Mouse (Mus musculus): ENCODE measurements at regions not wholly inside any gene's neighbourhood (a gene's known extent, or its start where the extent isn't known, plus 50 kb on each side); places are given as distances from the start of the nearest gene placed in this dataset.

DNA sequence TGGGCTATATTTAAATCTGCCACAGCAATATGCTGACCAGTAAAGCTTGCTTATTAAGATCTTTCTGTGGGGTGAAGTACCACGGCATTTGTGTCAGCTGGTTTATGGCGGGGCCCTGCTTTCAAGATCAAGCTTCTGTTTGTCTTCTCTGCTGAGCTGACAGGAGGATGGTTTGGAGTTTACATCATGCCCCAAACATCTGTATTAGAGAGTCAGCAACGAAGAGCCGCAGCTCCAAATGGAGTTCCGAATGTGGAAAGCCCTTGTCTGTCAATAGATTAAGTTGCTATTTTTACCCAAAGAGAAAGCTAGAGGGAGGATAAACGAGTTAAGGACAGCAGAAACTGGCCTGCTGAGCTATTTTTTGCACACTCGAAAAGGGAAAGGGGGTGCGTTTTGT lies 463.8 kb downstream of the Cd83 start:
- no peak overlapping the region for H3K4me2 ChIP-seq (ENCODE audit: low read depth, low read length)
- no peaks in the 10 kb centered on the region for H3K9me3 ChIP-seq (ENCODE audit: control insufficient read depth, low read length)
- H3K27ac ChIP-seq (ENCODE audit: low read length), result peak overlapping the region; percentile 33; the same call in 1 of the 2 replicates
- 18% methylated on average over 8 of the region's 8 CpGs for WGBS
- 0 out of 2 replicates have a peak, but pooled peaks have one; percentile 36 for ATAC-seq
- H3K36me3 ChIP-seq (ENCODE audit: control insufficient read depth, insufficient read depth, low read length), result no peaks in the 10 kb centered on the region
- no peak overlapping the region for H3K9ac ChIP-seq (ENCODE audit: low read depth, low read length)
- no peaks in the 10 kb centered on the region for H3K27me3 ChIP-seq (replicated peaks; ENCODE audit: control insufficient read depth, insufficient read depth, low read length)
- no peak overlapping the region for H3K4me3 ChIP-seq (ENCODE audit: low read length)
- peaks cover 4% of the 10 kb centered on the region; the same call in 1 of the 2 replicates for H3K4me1 ChIP-seq (ENCODE audit: control insufficient read depth, insufficient read depth, low read length)

DNA sequence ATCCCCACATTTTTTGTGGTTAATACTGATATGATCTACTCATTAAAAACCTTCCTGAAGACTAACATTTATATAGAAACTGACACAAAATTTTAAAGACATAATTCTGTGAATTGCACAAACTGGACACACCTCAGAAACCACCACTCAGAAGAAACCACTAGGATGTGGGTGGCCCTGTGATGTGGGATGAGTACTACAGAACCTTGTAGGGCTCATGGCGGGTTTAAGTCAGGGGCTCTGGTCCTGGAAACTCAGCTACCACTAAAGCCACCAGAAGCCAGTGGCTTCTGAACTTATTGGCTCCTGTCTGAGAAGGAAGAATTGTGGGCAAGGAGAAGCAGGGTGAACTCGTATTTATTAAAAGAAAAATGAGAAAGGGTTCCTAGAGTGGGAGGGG lies 464.5 kb downstream of the Cd83 start:
- no peaks in the 10 kb centered on the region for H3K9me3 ChIP-seq (ENCODE audit: control insufficient read depth, low read length)
- H3K9ac ChIP-seq (ENCODE audit: low read depth, low read length), result no peak overlapping the region
- H3K4me3 ChIP-seq (ENCODE audit: low read length), result no peak overlapping the region
- no peaks in the 10 kb centered on the region for H3K27me3 ChIP-seq (replicated peaks; ENCODE audit: control insufficient read depth, insufficient read depth, low read length)
- 77% methylated on average over 2 of the region's 2 CpGs for WGBS
- no peak overlapping the region for H3K27ac ChIP-seq (ENCODE audit: low read length)
- H3K4me2 ChIP-seq (ENCODE audit: low read depth, low read length), result no peak overlapping the region
- no peaks in the 10 kb centered on the region for H3K36me3 ChIP-seq (ENCODE audit: control insufficient read depth, insufficient read depth, low read length)
- ATAC-seq, result no peak
- H3K4me1 ChIP-seq (ENCODE audit: control insufficient read depth, insufficient read depth, low read length), result peaks cover 4% of the 10 kb centered on the region; the same call in 1 of the 2 replicates

DNA sequence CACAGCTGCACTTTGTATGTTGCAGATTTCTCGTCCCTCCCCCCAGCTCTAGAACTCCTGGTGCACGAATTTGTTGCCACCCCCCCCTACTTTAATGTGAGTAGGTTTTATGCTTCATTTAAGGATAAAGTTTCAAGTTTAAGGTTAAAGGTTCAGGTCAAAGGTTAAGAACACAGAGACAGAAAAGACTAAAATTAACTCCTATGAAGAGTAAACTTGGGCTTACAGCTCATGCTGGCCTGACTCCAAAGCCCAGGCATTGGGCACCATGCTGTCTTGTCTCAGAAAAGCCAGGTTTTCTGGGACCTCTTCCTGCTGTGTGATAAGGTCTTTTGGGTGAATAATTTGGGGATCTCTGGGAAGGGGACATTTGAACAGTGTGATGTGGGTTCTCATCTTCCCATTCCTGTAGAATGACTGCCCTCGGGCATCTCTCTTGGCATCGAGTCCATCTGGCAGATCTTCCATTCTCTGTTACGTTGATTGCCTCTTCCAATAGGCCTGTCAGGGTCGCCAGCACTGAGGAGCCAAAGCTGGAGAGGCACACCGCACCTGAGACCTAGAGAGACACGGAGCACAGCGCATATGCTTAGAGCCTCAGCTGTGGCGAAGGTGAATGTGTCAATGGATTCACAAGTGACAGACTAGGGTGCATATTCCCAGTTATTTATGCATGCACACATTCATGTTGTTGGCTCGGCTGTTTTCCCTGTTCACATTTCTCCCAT lies 466.1 kb downstream of the Cd83 start:
- Histone ChIP-seq H3K4me2 (ENCODE audit: low read depth, low read length) (no peak overlapping the region), H3K9ac (ENCODE audit: low read depth, low read length) (no peak overlapping the region), H3K27ac (ENCODE audit: low read length) (no peak overlapping the region), H3K4me3 (ENCODE audit: low read length) (no peak overlapping the region), H3K9me3 (ENCODE audit: control insufficient read depth, low read length) (no peaks in the 10 kb centered on the region), H3K27me3 (replicated peaks; ENCODE audit: control insufficient read depth, insufficient read depth, low read length) (no peaks in the 10 kb centered on the region), H3K36me3 (ENCODE audit: control insufficient read depth, insufficient read depth, low read length) (no peaks in the 10 kb centered on the region), H3K4me1 (ENCODE audit: control insufficient read depth, insufficient read depth, low read length) (peaks cover 4% of the 10 kb centered on the region; the same call in 1 of the 2 replicates)
- WGBS, result 84% methylated on average over 11 of the region's 11 CpGs
- no peak for ATAC-seq

DNA sequence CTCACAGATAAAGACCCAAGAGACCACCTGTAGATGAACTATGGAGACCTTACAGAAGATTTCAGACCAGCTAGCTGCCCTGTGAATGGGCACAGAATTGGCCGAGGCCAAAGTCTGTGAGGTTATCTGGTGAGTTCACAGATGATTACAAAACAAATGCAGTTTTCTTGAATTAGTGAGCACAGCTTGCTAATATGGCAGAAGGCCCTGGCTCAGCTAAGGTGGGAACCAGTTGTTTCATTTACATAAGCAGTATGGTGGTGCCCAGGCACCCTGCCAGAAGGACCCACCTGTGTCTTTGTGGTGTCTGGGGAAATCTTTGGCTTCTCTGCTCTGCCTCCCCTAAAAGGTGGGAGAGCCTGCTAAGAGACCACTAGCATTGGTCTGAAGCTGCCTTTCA lies 466.9 kb downstream of the Cd83 start:
- Histone ChIP-seq H3K4me1 (ENCODE audit: control insufficient read depth, insufficient read depth, low read length) (peaks cover 4% of the 10 kb centered on the region; the same call in 1 of the 2 replicates), H3K4me2 (ENCODE audit: low read depth, low read length) (no peak overlapping the region), H3K9me3 (ENCODE audit: control insufficient read depth, low read length) (no peaks in the 10 kb centered on the region), H3K27me3 (replicated peaks; ENCODE audit: control insufficient read depth, insufficient read depth, low read length) (no peaks in the 10 kb centered on the region), H3K4me3 (ENCODE audit: low read length) (no peak overlapping the region), H3K9ac (ENCODE audit: low read depth, low read length) (no peak overlapping the region), H3K36me3 (ENCODE audit: control insufficient read depth, insufficient read depth, low read length) (no peaks in the 10 kb centered on the region), H3K27ac (ENCODE audit: low read length) (no peak overlapping the region)
- no peak for ATAC-seq
- 86% methylated on average over 1 of the region's 1 CpGs for WGBS

DNA sequence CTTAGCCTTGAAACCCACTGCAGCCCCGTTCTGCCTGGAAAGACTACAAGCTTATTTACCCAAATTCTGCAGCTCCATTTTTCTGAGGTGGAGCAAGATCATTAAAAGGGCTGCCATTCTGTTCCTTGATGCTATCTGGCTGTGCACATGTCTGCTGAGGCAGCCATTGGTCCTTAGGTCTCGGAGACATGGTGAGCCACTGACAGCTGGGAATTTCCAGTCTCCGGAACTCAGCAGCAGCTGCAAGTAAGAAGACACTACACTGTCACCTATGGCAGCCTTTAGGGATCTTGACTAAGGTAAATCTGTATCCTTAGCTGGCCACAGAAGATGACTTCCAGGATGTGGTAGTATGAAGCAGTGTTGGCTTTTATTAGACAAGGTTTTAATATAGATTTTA lies 467.9 kb downstream of the Cd83 start:
- Histone ChIP-seq H3K9ac (ENCODE audit: low read depth, low read length) (no peak overlapping the region), H3K27me3 (replicated peaks; ENCODE audit: control insufficient read depth, insufficient read depth, low read length) (no peaks in the 10 kb centered on the region), H3K4me2 (ENCODE audit: low read depth, low read length) (no peak overlapping the region), H3K27ac (ENCODE audit: low read length) (no peak overlapping the region), H3K9me3 (ENCODE audit: control insufficient read depth, low read length) (no peaks in the 10 kb centered on the region), H3K4me1 (ENCODE audit: control insufficient read depth, insufficient read depth, low read length) (peaks cover 4% of the 10 kb centered on the region; the same call in 1 of the 2 replicates), H3K36me3 (ENCODE audit: control insufficient read depth, insufficient read depth, low read length) (no peaks in the 10 kb centered on the region), H3K4me3 (ENCODE audit: low read length) (no peak overlapping the region)
- ATAC-seq, result no peak
- 75% methylated on average over 3 of the region's 3 CpGs for WGBS

DNA sequence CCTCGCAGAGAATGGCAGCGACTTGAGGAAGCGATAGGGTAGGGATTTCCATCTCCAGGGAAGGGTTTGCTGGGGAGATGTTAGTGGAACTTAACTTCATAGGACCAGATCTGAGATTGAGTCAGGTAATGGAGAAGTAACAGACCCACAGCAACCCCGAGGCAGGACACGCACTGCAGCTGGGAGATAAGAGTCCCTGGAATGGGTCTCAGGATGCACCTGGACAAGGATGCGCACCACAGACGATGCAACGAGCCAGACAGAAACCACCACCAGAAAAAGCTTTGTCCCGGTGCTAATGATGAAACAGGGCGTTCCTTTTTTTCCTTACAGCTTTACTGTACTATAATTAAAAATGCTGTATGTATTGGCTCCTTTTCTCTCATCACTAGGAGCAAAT lies 470.9 kb upstream of the Jarid2 start:
- Histone ChIP-seq H3K9ac (ENCODE audit: low read depth, low read length) (no peak overlapping the region), H3K27me3 (replicated peaks; ENCODE audit: control insufficient read depth, insufficient read depth, low read length) (no peaks in the 10 kb centered on the region), H3K36me3 (ENCODE audit: control insufficient read depth, insufficient read depth, low read length) (no peaks in the 10 kb centered on the region), H3K9me3 (ENCODE audit: control insufficient read depth, low read length) (no peaks in the 10 kb centered on the region), H3K27ac (ENCODE audit: low read length) (no peak overlapping the region), H3K4me1 (ENCODE audit: control insufficient read depth, insufficient read depth, low read length) (0 out of 2 replicates have a peak, but pooled peaks cover 2% of the 10 kb centered on the region), H3K4me3 (ENCODE audit: low read length) (no peak overlapping the region), H3K4me2 (ENCODE audit: low read depth, low read length) (no peak overlapping the region)
- WGBS, result 79% methylated on average over 10 of the region's 10 CpGs
- no peak for ATAC-seq

DNA sequence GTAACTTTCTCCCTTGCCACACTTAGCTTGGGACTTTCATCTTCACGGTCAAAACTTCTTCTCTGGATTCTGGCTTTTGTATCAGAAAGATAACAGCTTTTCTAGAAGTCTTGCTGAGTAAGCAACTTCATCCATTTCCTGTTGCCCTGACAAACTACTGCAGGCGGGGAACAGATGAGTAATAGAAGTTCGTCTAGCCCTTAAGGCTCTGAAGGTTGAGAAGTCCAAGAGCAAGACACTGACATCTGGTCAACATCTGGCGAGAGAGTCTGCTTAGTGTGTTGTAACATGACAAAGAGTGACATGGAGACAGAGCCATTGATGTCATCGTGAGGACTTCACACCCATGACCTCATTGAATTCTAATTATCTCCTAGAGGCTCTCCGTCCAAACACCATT lies 469.2 kb upstream of the Jarid2 start:
- H3K9ac ChIP-seq (ENCODE audit: low read depth, low read length), result no peak overlapping the region
- H3K36me3 ChIP-seq (ENCODE audit: control insufficient read depth, insufficient read depth, low read length), result no peaks in the 10 kb centered on the region
- 59% methylated on average over 6 of the region's 6 CpGs for WGBS
- H3K4me1 ChIP-seq (ENCODE audit: control insufficient read depth, insufficient read depth, low read length), result 0 out of 2 replicates have a peak, but pooled peaks cover 2% of the 10 kb centered on the region
- H3K4me2 ChIP-seq (ENCODE audit: low read depth, low read length), result no peak overlapping the region
- no peaks in the 10 kb centered on the region for H3K27me3 ChIP-seq (replicated peaks; ENCODE audit: control insufficient read depth, insufficient read depth, low read length)
- no peak for ATAC-seq
- no peak overlapping the region for H3K4me3 ChIP-seq (ENCODE audit: low read length)
- no peak overlapping the region for H3K27ac ChIP-seq (ENCODE audit: low read length)
- H3K9me3 ChIP-seq (ENCODE audit: control insufficient read depth, low read length), result no peaks in the 10 kb centered on the region

DNA sequence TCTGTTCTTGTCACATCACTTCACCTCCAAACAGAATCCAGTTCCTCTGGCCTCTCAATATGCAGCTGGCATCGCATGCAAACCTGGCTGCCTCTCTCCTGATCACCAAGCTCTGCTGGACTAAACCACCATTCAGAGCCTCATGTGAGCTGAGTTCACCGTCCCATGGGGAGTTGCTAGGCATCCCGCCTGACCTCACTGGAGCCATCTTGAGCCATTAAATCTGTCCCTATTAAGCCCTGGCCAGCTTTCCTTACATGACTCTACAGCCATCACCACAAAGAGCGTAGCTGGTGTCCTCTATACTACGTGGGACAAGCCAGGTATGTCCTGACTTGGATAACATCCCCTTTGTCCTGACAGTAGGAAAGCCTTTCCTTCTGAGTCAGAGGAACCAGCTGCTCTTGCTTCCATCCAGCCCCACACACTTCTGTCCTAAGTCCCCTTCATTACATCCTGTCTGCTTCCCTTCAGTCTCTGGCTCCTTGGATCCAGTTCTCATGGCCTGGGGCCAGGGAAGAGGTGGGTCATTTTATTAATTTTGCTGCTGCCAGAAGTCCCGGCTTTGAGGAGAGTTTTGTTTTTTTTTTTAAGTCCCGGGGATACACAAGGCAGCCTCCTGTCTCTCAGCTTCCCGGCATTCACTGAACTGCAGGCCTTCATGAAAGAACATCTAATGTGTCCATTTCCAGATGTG lies 468.5 kb upstream of the Jarid2 start:
- no peaks in the 10 kb centered on the region for H3K27me3 ChIP-seq (replicated peaks; ENCODE audit: control insufficient read depth, insufficient read depth, low read length)

DNA sequence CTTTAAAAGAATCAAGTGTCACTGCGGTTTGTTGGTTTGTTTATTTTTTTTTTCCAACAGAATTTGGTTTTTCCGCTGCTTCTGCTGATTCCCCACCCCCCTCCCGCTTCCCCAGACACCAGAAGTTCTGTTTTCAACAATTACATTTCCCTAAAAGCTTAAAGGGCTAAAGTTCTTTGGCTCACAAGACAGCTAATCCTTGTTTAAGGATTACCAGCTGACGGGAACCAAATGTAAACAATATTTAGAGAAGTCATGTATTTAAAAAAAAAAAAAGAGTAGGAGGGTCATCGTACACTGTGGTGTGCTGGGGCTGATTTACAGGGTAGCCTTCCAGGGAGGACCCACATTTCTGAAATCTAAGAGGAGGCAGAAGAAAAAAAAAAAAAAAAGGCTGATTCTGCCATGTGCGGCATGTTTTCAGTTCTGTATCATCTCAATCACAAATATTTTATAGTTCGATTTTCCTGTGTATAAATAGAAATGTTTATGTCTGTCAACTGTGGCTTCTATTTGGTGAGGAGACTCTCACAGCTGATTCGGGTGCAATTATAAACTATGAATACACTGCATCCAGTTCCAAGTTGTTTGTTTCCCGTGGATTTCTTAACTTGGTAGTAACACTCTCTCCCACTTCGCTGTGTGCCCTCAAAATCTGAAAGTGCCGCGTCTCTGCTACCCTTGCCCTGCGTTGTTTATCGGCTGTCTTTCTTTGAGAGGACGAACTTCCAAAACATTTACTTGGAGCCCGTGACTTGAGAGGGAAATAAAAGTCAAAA lies 456.3 kb upstream of the Jarid2 start:
- no peak overlapping the region for H3K27ac ChIP-seq (ENCODE audit: low read length)
- H3K4me1 ChIP-seq (ENCODE audit: control insufficient read depth, insufficient read depth, low read length), result 0 out of 2 replicates have a peak, but pooled peaks cover 3% of the 10 kb centered on the region
- H3K4me2 ChIP-seq (ENCODE audit: low read depth, low read length), result no peak overlapping the region
- H3K9ac ChIP-seq (ENCODE audit: low read depth, low read length), result no peak overlapping the region
- H3K4me3 ChIP-seq (ENCODE audit: low read length), result no peak overlapping the region
- peak; percentile 60; the same call in 1 of the 2 replicates for ATAC-seq
- H3K27me3 ChIP-seq (replicated peaks; ENCODE audit: control insufficient read depth, insufficient read depth, low read length), result no peaks in the 10 kb centered on the region
- H3K36me3 ChIP-seq (ENCODE audit: control insufficient read depth, insufficient read depth, low read length), result no peaks in the 10 kb centered on the region
- WGBS, result 50% methylated on average over 16 of the region's 16 CpGs
- no peaks in the 10 kb centered on the region for H3K9me3 ChIP-seq (ENCODE audit: control insufficient read depth, low read length)

More for the DNA sequence above, 468.5 kb upstream of the Jarid2 start:
- ATAC-seq, result peak; percentile 31; the same call in 1 of the 2 replicates
- WGBS, result 65% methylated on average over 8 of the region's 8 CpGs
- no peak overlapping the region for H3K9ac ChIP-seq (ENCODE audit: low read depth, low read length)
- H3K9me3 ChIP-seq (ENCODE audit: control insufficient read depth, low read length), result no peaks in the 10 kb centered on the region
- no peak overlapping the region for H3K27ac ChIP-seq (ENCODE audit: low read length)
- no peak overlapping the region for H3K4me3 ChIP-seq (ENCODE audit: low read length)
- H3K4me2 ChIP-seq (ENCODE audit: low read depth, low read length), result no peak overlapping the region
- no peaks in the 10 kb centered on the region for H3K36me3 ChIP-seq (ENCODE audit: control insufficient read depth, insufficient read depth, low read length)
- 0 out of 2 replicates have a peak, but pooled peaks cover 2% of the 10 kb centered on the region for H3K4me1 ChIP-seq (ENCODE audit: control insufficient read depth, insufficient read depth, low read length)

Data from intestine, embryonic 16.5 days (tissue).